Mouse (Mus musculus): ENCODE data around the gene Pim1.

- TF ChIP-seq CTCF (IDR thresholded peaks at IDR 0.05; ENCODE audit: low read depth) (no peak), EP300 (optimal IDR thresholded peaks at IDR 0.05) (no peak)
Measured at GRCm38 (mm10) chr17:29519731-29520130, 29.2 kb downstream of the Pim1 start.
